Mouse (Mus musculus) subcutaneous adipose tissue, adult 2 months (tissue): ENCODE data around the gene Gm49339. TPM values are rescaled to one million over a fixed set of nuclear protein-coding genes. Genes with fewer than 3 reads are reported as not detected.

Source experiments
- polyA plus RNA-seq: library from polyadenylated mRNA; depleted of rRNA; stranded (reverse); fragments of >200 nt; gene quantifications from 2 replicates; pipeline ENCODE4 v1.2.3, GENCODE M21; 2012; ENCODE audit warnings: low replicate concordance; rRNA removed

Gm49339 gene
- polyA plus RNA-seq = 9.1 and 10.0 TPM in 2 replicates

GRCm38 (mm10) chr10:51480397-51480796 is at the start of gene Gm49339, which contains the start of gene Lilr4b:
Gene Gm49339 (plus strand): TSS chr10:51480612.
Gene Lilr4b (plus strand): TSS chr10:51480632.

GRCm38 (mm10) chr10:51490691-51491090 is 10.3 kb downstream of the Gm49339 start, which contains the start of gene Lilrb4a:
Gene Lilrb4a (plus strand): TSS chr10:51490956.

Other genes starting within 250 kb of the Gm49339 start
- 7.5 and 17.2 TPM in 2 replicates for gene Lilr4b, start within 50 bp of the Gm49339 start, polyA plus RNA-seq
- gene Lilrb4a, start 10.3 kb downstream of the Gm49339 start, polyA plus RNA-seq = 6.5 and 11.4 TPM in 2 replicates
- gene Fam162b, start 109.9 kb downstream of the Gm49339 start, polyA plus RNA-seq = not detected in 2 replicates
- gene Gprc6a, start 150.8 kb downstream of the Gm49339 start, polyA plus RNA-seq = 0.06 TPM in 1 of 2 replicates, not detected in the other
- 0.10 TPM in 1 of 2 replicates, not detected in the other for gene Rfx6, start 197.1 kb downstream of the Gm49339 start, polyA plus RNA-seq